Mouse (Mus musculus) midbrain, embryonic 16.5 days (tissue): Measurements from ENCODE around the gene Gm4707. TPM values are rescaled to one million over a fixed set of nuclear protein-coding genes. Genes with fewer than 3 reads are reported as not detected.

Experiments used
- polyA plus RNA-seq: library from polyadenylated mRNA; unstranded; fragments of >200 nt; fragmentation: Nextera tagmentation; extraction: Ambion mirVana; gene quantifications from 2 replicates; pipeline ENCODE4 v1.2.1, GENCODE M21; 2015

Gm4707 gene
- polyA plus RNA-seq, 1 experiment from 2014 or later, result 3.7 TPM

Other genes starting within 250 kb of the Gm4707 start
- 1.0 and 1.4 TPM in 2 replicates for gene Emilin2, start 147.9 kb downstream of the Gm4707 start, polyA plus RNA-seq
- gene Smchd1, start 15.4 kb upstream of the Gm4707 start, polyA plus RNA-seq, result 41.5 and 43.1 TPM in 2 replicates
- gene Ndc80, start 66.9 kb upstream of the Gm4707 start, polyA plus RNA-seq, result 4.4 and 5.6 TPM in 2 replicates
- 1.4 and 1.9 TPM in 2 replicates for gene Spdya, start 92.1 kb upstream of the Gm4707 start, polyA plus RNA-seq
- gene Wdr43, start 156.0 kb upstream of the Gm4707 start, polyA plus RNA-seq, result 50.3 and 51.2 TPM in 2 replicates
- gene Togaram2, start 213.3 kb upstream of the Gm4707 start, polyA plus RNA-seq, result 0.76 and 1.5 TPM in 2 replicates